Mouse (Mus musculus) CD4-positive, CD25-positive, alpha-beta regulatory T cell, adult 4 months (primary cell): ENCODE measurements around the gene Dgki. TPM values are rescaled to one million over a fixed set of nuclear protein-coding genes. Genes with fewer than 3 reads are reported as not detected.
"Not testable (repeated sequence)": the region's sequence is repeated elsewhere in the genome, so short reads cannot be mapped to it uniquely, and the experiment has no call there.

Source experiments
- ATAC-seq: one replicate; pipeline ENCODE4 v1.8.0; 2017
- polyA plus RNA-seq, 2 experiments: library from polyadenylated mRNA; unstranded; fragments of 100-300 nt; shearing (Covaris generic); gene quantifications; one replicate each; pipeline ENCODE4 v1.2.1; 2017

Dgki gene
- polyA plus RNA-seq, 2 experiments from 2014 or later: 0.19 TPM; not detected in 1

DNA sequence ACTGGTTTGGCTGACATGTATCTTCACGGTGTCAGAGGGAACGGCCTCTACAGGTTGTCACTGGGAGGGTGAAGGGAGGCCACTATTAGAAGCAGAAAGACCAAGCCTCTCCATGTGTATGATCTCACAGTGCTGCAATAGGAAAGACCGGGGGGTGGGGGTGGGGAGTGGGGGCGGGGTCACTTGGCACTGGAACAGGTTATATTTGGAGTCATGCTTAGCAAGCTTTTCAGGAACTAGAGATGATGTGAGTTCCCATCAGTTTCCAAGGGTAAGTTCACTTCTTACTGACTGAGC lies 156.2 kb downstream of the Dgki start:
- no peak for ATAC-seq

- ATAC-seq: no peak
Observed at GRCm38 (mm10) chr6:37142991-37143866, 156.8 kb downstream of the Dgki start.

- ATAC-seq: no peak
Observed at GRCm38 (mm10) chr6:37138816-37139215, 161.2 kb downstream of the Dgki start.

GRCm38 (mm10) chr6:37131257-37131656 lies 168.7 kb downstream of the Dgki start:
- no peak for ATAC-seq

DNA sequence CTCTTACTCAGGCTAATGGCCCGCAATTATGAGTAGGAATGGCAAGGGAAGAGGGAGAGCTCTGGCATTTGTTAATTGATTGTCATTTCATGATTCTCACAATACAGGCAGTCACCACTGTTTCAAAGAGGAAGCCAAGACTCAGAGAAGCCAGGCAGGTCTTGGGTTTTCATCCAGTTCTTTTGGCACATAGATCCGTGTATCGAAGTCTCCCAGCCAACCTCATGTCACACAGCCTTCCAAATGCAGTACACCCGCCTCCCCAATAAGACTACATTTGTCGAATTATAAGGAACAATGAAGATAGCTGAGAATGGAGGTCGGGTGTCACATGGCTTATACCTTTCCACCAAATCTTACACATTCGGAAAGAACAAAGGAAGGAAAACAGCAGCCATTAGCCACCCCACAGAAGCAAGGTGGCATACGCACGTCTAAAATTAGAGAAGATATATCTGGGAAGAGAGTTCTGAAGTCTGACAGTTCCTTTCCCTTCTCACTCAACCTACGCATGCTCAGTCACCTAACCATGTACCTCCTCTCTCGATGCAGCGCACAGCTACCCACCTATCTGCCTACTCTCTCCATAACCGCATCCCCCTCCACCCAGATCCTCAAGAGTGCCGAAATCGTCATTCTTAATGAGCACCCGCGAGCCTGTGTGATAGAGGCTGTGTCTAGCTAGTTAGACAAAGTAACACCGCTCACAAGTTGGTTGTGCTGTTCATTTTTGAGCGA lies 179.4 kb downstream of the Dgki start:
- ATAC-seq: no peak

GRCm38 (mm10) chr6:37119205-37119604 lies 180.8 kb downstream of the Dgki start:
- no peak for ATAC-seq

- ATAC-seq: no peak
Observed at GRCm38 (mm10) chr6:37113048-37113447, 186.9 kb downstream of the Dgki start.

DNA sequence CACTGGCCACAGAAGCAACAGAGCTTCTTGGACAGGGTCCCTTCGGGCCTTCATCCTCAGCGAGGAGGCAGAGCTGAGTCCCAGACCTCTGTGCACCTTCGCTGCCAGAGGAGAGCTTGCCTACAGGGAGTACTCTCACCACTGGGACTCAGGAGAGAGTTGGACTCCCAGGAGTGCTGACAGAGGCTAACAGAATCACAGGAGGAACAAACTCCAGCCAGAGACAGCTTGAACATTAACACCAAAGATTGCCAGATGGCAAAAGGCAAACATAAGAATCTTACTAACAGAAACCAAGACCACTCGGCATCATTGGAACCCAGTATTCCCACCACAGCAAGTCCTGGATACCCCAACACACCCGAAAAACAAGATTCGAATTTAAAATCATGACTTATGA lies 193.7 kb downstream of the Dgki start:
- not testable (repeated sequence) for ATAC-seq

GRCm38 (mm10) chr6:37100413-37100812 lies 199.6 kb downstream of the Dgki start:
- ATAC-seq: no peak

DNA sequence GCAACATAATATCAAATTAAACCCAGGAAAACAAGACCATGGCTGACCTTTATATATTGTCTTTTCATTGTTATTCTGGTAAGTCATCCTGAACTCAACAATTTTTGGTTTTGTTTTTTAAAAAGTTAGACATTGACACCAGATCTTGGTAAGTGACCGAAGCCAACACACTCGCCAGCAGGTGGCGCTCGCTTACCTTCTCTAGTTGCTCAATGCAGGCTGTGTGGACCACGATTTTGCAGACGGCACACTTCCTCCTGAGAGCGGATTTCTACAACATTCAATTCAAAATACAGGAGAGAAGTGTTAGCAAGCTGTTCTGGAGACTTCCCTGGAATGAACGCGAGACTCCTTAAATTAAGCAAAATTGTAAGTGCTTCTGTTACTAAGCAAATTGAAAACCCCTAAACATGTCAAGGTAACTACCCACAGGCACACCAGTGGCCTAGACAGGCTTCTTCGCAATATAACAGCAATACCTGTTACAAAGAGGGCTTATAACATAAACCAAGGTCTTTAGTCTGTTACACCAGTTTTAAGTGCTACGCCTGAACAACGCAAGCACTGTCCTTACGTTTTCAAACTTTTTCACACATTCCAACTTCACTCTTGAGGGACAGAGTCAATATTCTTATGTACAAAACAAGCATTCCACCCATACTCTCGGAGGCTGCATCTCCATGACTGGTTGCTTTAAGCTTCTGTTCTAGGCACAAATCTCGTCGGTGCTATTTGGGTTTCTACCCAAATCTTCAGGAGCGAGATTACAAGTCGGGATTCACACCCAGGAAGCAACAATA lies 202.4 kb downstream of the Dgki start:
- ATAC-seq: no peak

GRCm38 (mm10) chr6:37096840-37097305 lies 203.1 kb downstream of the Dgki start:
- no peak for ATAC-seq

- ATAC-seq: no peak
Observed at GRCm38 (mm10) chr6:37089148-37090111, 210.6 kb downstream of the Dgki start.

DNA sequence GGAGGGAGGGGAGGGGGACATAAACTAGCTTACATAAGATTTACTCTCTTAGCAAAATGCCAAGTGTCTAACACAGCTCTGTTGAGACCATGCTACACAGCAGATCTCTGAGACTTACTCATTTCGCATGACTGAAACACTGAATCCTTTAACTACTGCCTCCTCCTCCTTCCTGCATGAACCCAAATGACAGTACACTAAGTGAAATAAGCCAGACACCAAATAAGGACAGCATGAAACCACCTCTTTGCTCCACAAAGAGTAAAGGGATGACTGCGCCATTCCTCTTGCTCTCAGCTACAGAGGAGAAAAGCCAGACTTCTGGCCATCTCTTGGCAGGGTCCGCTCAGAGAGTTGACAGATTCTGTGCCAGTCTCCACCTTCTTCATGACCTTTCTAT lies 217.0 kb downstream of the Dgki start:
- ATAC-seq: no peak

DNA sequence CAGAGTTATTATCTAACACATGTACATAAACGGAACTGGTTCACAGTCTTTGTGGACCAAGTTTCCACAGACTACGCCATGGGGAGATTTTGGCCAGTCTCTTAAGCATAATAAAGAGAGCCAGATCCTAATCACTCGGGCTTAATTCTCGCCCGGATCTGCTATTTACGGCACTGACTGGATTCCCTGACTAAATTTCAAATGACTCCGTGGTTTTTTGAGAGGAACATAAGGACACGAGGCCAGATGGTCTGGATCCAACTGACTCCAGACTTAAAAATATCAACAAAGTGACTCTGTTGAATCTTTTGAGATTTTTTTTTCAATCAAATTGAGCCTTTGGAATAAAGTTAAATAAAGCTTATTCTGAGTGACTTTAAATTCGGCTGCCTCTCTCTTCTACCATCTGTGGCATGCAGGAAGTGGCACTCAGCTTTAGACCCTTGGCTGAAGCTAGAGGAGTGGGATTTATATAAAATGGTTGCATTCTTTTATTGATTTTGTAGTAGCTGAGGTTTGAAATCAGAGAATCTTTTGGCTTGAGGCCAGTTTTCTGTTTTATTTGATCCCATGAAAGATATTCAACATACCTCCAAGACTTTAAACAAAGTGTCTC lies 227.5 kb downstream of the Dgki start:
- ATAC-seq: no peak

- no peak for ATAC-seq
Observed at GRCm38 (mm10) chr6:37069836-37070600, 230.0 kb downstream of the Dgki start.

DNA sequence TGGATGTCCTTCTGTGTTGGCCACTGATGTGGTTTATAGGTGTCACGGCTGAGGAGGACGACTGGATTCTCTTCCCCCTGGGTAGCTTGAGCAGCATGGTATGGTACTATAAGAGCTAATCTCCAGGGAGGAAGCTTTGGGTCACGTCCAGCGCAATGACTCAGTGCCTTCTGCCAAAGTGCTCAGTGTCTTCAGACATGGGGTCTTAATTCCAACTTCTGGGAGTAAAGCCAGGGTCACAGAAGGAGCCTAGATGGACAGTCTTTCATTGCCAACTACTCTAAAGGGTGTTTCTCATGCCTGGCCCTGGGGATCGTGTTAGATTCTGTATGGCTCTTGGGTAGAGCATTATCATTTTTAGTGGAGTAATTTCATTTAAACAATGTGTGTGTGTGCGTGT lies 231.2 kb downstream of the Dgki start:
- no peak for ATAC-seq

DNA sequence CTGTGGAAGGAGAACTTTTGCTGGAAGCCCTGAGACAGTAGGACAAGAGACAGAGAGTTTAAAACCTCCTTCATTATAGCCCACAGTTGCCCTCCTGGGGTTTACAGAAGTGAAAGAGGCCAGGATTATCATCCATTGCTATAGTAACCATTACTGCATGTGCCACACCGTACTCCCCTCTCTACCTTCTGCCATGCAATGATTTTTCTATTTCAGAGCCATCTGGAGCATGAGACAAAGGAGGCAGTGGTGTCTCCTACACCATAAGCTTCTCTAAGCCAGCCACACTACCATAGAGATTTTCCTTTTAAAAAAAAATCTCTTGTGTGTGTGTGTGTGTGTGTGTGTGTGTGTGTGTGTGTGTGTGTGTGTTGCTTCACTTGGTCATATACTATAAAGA lies 232.6 kb downstream of the Dgki start:
- ATAC-seq: no peak

- no peak for ATAC-seq
Observed at GRCm38 (mm10) chr6:37064214-37064830, 235.7 kb downstream of the Dgki start.

DNA sequence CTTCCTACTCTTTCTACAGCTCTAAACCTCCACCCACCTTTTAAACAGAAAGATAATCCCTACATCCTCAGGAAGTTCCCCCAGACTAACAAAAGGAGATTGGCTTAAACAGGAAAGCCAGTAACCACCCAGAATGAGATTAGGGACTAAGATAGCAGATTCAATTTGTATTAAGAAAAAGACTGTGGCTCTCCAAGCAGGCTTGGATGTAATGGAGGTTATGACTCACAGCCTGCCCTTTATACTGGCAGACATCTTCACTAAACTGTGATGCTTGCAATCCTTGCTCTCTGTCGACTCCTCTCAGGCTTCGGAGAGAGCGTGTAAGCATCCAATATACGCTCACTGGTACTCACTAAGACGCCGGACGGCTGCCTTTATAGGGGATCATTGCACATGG lies 236.7 kb downstream of the Dgki start:
- ATAC-seq: no peak

DNA sequence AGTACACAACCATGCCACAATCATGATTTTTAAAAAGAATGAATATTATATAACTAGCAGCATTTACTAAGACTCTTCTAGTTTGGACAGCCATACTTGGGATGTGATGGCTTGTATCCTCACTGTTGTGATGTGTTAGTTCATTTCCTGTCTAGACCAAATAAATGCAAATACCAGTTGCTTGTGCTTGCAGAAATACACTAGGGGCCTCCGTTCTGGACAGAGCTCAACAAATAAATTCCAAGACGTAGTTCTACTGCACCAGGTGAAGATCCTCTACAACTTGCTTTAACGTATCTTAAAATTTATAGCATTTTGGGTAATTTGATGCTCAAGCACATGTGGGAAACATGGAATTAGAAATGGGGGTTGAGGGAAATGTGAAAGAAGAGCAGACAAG lies 239.9 kb downstream of the Dgki start:
- ATAC-seq: no peak
